Mouse (Mus musculus): ENCODE measurements around the gene H3f3b.

H3f3b gene

DNA sequence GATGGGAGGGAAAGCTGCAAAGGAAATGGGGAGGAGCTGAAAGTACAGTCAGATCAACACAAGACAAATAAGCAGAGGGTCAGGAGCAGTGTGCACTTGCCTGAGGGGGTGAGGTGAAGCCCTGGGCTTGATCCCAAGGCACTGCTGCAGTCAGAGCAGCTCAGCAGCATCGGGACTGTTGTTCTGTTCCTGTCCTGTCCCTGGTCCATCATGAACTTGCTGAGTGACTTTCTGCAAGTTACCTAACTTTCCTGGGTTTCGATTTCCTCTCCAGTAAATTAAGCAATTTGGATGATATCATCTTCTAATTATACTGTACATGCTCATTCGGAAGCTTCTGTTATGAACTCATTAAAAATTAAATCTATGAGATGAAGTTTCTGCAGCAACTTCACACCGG lies at the start of gene H3f3b:
H3f3b (minus strand) TSS at position 207 of the 400 bp plus-strand sequence.
- DNase-seq (ENCODE audit: low spot score) = no peak

DNA sequence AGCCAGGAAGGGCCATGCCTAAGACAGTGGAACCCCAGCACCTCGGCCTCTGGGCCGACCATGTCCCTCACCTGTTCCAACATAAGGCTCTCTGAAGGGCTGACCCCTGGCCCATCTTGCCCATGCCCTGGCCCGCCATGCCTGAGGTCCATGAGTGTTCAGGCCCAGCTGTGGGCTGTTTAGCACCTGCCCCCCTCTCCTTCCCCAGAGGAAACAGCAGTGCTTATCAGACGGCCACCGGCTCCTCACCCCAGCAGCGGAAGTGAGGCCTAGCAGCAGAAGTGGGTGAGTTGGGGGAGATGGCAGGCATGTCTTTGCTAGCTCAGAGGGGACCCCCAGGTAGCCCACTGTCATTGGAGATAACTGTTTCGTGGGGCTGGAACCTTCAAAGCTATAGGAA lies 49.1 kb upstream of the H3f3b start:
- DNase-seq (ENCODE audit: low spot score) = no peak

DNA sequence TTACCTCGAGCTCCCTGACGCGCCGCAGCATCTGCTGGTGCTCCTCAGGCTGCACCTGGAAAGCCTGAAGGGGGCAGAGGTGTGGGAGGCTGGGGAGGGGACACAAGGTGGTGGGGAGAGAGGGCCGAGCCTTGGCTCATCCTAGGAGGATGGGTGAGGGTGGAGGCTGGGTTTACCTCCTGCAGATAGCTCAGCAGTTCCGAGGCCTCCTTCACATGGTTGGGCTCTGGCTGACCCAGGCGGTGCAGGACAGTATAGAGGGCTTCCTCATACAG lies 48.4 kb upstream of the H3f3b start:
- no peak for DNase-seq (ENCODE audit: low spot score)

DNA sequence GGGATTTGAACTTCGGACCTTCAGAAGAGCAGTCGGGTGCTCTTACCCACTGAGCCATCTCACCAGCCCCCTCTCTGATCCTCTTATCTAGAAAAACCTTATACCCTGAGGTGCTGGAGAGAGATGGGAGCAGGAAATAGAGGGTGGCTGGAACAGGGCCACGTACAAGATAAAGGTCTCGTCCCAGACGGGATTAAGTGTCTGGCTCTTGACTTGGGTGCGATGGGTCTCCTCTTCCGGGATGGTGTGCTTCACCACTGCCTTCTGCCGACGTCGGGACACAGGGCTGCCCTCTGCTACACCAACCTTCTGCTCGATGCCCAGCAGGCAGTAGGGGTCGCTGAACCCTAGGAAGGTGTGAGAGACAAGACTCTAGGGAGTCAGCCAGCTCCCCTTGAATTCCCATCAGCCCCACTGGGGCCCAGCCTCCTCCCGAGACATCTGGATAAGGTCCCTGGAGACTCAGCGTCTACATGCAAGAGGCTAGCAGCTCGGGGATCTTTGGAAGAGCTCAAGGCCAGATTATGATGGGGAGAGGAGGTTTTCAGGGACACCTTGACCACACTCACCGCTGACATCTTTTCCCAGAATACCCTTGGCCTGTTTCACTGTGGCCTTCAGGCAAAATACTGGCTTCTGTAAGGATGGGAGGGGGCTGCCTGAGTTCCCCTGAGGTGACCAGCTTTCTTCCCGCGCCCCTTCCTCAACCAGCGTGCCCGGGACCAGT lies 47.9 kb upstream of the H3f3b start:
- no peak for DNase-seq (ENCODE audit: low spot score)

DNA sequence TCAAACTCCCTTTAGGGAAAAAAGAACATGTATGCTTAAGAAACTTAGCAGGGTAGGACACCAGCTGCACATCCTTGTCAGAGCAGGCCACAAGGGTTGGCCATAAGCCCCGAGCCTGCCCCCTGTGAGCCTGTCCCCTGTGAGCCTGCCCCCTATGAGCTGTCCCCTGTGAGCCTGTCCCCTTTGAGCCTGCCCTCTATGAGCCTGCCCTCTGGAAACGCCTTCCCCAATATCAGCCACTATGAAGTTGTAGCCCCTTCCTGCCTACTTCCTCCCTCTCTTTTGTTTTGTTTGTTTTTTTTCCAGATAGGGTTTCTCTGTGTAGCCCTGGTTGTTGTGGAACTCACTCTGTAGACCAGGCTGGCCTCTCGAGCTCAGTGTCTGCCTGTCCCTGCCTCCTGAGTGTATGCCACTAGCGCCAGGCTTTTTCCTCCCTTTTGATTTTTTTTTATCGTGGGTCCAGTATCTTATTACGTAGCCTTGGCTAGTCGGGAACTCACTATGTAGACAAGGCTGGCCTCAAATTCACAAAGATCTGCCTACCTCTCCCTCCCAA lies 46.8 kb upstream of the H3f3b start:
- no peak for DNase-seq (ENCODE audit: low spot score)

DNA sequence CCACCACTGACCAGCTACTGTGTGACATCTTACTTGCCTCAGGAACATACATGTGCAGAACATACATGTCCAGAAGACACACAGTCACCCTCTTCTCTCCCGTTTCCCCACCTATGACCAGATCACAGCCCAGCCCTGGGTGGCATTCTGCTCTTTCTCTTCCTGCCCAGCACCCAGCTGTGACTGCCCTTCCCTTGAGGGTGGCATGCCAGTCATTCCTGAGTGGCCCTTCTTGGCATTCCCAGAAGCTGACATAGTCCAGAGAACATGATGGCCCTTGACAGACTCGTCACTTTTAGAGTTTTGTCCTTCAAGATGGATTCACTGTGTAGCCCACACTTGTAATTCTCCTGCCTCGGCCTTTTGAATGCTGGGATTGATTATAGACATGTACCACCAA lies 44.8 kb upstream of the H3f3b start:
- peak; percentile 74 for DNase-seq (ENCODE audit: low spot score)

DNA sequence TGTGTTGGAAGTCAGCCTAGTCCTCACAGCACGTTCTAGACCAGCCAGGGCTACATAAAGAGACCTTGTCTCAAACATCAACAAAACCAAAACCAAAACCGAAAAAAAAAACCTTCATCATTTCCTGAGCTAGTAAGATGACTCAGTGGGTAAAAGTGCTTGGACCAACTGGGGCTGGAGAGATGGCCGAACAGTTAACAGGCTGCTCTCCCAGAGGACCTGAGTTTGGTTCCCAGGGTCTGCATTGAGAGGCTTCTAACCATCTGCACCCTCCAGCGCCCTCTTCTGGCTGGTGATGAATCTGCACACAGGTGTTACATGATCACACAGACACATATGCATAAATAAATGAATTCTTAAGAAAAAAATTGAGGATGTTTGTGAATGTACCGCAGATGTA lies 43.7 kb upstream of the H3f3b start:
- DNase-seq (ENCODE audit: low spot score) = no peak

DNA sequence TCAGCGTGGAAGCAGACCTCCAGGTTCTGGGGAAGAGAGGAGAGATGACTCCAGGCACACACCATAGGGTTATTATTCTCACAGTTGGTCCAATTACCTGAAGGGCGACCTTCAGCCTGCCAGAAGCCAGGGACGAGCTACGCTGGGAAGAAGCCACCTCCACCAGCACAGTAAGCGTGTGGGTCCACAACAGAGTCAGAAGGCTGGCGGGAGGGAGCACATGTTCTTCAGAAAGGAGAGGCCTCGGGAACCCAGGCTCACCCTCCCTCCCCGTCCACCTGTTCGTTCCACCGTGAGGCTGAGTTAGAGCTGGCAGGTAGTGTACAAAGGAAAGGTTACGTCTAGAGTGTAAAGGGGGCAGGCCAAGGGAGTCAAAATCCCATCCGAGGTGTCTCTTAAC lies 37.6 kb upstream of the H3f3b start:
- DNase-seq (ENCODE audit: low spot score) = no peak

DNA sequence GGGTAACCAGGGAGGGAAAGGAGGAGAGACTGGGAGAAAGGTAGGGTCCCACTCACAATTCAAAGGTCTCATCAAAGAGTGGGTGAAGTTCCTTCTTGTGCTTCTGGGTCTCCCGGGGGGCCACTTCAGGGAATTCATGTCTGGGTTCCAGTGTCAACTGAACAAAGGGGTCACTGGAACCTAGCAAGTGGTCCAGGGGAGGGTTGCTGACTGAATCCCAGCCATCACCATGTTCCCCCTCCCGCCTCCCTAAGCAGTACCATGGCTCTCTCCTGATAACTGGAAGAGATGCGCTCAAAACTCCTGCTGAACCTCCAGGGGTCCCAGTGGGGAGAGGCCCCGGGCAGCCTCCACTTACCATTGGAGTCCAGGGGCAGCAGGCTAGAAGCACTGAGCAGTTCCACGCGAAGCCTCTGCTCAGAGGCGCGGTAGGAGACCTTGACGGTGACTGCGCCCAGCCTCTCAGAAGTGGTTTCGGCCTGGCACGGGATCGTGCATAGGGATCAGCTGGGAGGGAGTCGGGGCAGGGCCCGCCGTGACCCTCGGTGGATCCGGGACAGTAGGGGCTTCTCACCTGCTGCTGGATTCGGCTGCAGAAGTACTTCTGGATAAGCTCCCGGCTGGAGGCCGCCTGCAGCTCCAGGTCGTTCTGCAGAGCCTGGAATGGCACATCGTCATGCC lies 36.6 kb upstream of the H3f3b start:
- DNase-seq (ENCODE audit: low spot score) = no peak

DNA sequence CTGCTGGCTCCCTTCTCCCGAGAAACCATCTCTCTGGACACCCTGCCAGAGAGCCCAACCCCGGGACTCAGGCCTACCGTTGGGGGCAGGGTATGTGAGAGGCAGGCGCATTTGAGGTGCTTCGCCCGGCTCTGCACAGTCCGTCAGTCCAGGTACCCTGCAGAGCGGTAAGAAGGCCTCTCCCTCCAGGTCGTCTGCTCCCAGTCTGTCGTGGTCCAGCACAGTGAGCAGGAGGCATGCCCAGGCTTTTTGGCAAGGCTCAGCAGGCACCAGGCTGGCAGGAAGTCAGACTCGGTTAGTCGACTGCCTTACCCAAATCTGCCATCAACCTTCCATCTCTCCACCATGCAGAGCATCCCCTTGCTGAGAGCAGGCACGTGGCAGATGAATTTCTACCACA lies 35.8 kb upstream of the H3f3b start:
- no peak for DNase-seq (ENCODE audit: low spot score)

DNA sequence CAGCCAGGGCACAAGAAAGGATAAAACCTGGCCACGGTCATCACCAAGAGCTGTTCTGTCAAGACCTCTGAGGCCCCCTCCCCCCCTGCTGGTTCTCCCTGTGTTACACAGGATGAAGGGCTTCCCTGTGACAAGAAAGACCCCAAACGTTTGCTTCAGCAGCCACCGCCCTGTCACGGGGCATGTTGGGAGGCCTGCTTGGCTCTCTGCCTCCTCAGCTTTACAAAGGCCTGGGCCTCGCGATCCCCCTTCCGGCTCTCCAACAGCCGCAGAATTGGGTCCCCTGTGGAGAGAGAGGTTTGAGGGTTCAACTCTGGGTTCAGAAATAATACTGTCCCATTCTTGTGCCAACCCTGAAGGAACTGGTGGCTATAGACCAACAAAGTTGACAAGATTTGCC lies 34.8 kb upstream of the H3f3b start:
- no peak for DNase-seq (ENCODE audit: low spot score)

DNA sequence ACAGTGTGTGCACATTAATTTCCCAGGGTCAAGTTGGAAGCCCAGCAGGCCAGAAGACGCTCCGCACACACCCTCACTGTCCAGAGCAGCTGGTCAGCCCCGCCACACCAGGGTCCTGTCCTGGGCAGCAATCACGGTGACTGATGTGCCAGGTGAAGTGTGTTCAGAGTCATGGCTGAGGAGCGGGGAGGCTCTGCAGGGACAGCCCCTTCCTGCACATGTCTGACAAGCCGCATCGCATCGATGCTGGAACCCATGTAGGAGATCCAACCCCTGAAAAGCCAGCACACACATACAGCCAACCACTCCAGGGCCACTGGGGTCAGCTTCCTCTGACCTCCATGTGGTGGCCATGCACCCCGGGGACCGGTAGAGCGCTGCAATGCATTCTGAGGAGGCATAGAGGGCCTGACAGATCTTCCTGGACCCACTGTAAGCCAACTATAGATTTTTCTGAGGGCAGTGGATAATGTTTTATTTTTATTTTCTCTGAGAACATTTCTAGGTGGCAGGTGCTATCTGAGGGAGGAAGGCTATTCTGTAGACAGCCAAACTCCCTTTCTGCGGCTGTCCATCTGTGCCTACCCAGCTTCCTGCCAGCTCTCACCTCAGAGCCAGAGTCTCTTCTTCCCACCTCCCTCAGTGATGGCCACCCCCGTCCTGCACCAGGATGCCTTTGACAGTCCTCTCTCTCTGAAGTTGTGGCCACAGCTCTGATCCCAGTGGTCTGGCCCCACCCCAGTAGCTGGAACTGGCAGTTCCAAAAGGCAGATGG lies 34.1 kb upstream of the H3f3b start:
- no peak for DNase-seq (ENCODE audit: low spot score)

DNA sequence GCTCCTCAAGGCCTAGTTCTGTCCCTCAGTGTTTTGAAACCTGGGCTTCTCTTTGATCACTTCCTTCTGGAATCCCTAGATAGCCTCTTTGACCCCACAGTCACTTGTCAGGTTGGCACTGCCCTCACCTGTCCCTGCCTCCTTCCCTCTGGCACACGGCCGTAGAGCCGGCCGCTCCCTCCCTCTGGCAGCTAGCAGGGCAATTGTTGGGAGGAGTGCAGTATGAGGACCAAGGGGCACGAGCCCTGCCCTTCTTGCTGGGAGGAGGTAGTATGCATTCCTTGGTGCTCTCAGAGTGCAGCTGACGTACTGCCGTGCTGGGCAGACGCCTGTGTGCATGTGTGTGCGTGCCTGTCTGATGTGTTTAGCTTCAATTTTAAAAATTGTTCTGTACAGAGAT lies 32.8 kb upstream of the H3f3b start:
- DNase-seq (ENCODE audit: low spot score) = peak; percentile 86

DNA sequence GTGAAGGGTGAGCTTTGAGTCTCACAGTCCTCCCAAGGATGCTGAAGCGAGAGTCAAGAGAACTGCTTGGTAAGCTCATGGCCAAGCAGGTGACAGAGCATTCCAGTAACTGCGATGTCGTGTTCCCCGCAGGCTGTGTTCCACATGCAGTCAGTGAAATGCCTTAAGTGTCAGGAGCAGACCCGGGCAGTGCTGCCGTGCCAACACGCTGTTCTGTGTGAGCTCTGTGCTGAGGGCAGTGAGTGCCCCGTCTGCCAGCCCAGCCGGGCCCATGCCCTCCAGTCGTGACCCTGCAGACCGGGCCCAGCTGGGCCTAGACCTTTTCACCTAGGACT lies 31.9 kb upstream of the H3f3b start:
- DNase-seq (ENCODE audit: low spot score) = no peak

DNA sequence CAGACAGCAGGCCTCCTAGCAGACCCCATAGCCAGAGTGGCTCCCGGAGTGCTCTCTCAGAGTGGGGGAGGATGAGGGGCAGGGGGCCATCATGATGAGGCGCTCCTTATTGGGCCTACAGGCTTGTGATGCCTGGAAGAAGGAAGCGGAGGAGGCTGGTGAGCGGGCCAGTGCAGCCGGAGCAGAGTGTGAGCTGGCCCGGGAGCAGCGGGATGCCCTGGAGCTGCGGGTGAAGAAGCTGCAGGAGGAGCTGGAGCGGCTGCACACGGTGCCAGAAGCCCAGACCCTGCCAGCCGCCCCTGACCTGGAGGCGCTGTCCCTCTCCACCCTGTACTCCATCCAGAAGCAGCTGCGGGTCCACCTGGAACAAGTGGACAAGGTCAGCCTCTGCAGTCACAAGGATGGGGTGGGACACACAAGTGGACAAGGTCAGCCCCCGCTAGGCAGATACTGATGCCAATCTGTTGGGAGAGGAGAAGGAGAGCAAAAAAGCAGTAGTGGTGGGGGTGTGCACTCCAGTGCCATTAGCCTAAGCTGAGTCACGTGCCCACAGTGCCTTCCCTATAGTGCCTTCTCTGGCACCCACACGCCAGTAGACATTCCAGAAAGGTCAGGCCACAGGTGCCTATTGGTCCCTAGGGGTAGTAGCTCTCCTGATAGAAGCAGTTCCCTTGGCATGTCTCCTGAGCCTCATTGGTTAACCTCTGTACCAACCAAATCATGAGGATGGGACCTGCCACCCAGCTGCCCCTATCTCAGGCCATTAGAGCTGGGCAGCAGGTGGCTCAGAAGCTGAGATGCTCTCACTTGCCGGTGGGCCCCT lies 31.3 kb upstream of the H3f3b start:
- no peak for DNase-seq (ENCODE audit: low spot score)

DNA sequence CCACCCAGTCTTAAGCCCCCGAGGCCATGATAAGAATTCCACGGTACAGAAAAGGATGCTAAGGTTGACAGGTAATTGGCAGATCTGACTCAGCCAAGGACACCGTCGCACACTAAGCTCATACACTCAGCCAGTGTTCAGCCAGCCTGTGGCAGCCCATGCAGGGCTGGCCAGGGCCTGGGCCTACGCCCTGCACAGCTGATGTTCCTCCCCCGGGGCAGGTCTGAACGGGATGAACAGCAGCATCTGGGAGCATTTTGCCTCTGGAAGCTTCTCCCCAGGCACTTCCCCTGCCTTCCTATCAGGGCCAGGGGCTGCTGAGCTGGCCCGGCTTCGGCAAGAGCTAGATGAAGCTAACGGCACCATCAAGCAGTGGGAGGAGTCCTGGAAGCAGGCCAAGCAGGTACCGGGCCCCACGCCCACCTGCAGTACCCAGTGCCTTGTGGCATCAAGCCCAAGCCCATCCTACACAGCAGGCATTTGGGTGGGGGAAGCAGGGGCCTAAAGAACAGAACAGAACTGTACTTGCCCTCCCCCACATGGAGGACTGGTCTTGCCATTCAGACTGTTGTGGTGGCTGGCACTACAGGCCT lies 30.4 kb upstream of the H3f3b start:
- no peak for DNase-seq (ENCODE audit: low spot score)

DNA sequence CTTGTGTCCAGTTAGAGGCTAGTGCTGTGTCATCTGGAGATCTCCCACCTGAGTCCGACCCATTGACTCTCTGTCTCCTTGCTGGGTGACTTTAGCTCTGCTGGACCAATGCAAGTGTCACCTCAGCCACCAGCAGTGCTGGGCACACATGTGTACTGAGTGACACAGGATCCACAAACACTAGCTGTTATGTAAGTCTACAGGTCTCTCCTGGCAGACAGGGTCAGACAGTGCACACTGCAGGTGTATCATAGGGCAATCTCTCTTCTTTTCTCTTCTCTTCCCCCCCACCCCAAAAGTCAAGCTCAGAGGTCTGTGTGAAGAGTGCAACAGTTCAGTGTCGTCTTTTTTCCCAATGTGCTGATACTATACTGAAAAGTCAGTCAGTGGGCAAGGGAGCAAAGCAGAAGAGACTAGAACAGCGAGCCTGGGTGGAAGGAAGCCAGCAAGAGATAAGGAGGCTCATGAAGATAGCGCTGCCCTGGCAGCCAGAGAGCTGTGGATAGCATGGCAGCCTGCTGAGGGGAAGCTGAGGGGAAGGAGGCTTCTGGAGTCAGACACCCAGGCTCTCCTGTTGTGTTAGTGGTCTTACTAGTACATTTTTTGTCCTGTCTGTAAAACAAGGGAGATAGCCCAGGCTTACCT lies 29.6 kb upstream of the H3f3b start:
- DNase-seq (ENCODE audit: low spot score) = no peak

DNA sequence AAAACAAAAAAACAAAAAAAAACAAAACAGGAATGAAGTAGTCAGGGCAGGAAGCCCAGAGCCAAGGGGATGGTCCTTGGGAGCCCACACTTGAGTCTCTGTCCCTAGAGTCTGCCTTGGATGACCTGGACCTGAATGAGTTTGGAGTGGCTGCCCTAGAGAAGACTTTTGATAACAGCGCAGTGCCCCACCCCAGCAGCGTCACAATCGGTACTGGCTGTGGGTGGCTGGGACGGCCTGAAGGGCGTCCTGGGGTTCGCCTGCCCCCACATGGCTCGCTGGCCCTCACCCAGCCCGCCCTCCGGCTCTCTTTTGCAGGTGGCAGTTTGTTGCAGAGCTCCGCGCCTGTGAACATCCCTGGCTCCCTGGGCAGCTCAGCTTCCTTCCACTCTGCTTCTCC lies 28.1 kb upstream of the H3f3b start:
- no peak for DNase-seq (ENCODE audit: low spot score)

DNA sequence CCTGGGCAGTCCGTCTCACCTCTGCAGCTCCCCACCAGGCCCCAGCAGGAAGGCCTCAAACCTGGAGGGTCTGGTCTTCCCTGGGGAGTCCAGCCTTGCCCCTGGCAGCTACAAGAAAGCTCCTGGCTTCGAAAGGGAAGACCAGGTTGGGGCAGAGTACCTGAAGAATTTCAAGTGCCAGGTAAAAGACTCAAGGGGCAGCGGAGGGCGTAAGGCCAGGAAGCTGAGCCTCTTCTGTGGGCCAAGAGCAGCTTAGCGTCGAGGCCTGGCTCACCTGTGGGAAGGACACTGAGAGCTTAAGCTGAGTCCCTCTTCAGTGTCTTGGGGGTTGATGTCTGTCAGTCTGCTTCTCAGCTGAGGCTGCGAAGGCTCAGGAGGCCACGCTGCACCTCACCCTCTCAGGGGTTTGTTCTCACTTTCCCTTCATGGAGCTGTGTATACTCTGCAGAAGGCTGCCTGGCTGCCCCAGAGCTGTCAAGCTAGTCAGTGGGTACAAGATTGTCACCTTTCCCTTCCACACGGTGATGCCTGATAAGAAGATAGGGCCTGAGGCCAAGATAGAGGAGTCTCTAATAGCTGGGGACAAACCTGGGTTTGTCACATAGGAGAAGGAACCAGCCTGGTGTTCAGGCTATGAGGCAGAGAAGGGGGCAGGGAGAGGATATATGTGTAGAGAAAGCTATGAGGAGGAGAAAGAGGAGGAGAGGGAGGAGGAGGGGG lies 25.9 kb upstream of the H3f3b start:
- peak; percentile 72 for DNase-seq (ENCODE audit: low spot score)

DNA sequence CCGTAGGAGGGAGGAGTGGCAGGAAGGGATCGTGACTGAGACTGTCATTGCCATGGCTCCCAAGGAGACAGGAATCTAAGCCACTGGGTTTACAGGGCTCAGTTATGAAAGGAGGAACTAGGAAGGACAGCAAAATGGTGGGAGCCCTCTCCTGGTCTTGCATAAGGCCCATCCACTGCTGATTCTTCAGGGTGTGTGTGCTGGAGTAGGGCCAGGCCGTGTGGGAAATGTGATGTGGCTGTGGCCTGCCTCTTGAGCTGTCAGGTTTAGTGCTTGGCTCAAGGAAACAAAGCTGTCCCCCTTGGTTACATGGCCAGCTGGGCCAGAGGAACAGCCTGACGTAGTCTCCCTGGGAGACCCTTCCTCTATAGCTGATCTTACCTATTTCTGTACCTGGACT lies 22.4 kb upstream of the H3f3b start:
- DNase-seq (ENCODE audit: low spot score) = peak; percentile 33

DNA sequence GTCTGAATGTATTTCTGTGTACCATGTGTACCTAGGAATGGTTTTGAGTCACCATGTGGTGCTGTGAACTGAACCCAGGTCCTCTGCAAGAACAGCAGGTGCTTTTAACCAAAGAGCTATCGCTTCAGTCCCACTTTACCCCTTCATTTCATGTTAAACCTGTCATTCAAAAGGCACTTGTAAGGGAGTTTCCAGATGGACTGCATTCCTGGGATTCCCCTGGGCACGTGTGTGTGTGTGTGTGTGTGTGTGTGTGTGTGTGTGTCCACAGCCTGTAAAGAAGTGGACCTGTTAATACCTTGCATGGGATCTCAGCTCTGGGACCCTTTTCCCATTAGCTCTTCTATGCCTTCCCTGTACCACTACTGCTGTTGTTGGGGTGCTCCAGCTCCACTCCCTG lies 21.8 kb upstream of the H3f3b start:
- peak; percentile 41 for DNase-seq (ENCODE audit: low spot score)

All from lung, postnatal 25 days (tissue).